Mouse (Mus musculus): Measurements from ENCODE around the gene Olfr229.

DNA sequence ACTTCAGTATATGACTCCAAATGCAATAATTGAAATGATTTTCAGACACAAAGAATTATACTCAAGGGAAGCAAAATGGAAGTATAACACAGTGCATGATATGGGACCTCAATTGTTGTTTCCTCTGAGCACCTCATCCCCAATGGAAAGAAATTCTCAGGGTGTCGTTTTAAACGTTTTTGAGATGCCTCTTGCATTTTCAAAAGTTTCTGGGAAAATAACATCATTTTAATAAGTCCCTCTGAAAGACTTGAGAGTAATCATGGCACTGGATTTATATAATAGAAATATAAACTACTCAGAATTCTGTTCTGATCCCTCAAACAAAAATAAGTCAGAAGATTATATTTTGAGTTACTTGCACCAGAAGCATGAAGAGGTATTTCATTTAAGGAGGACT lies 41.0 kb upstream of the Olfr229 start, which contains the start of gene Olfr972:
- TF ChIP-seq POLR2A (IDR thresholded peaks at IDR 0.05; ENCODE audit: borderline replicate concordance, low read depth, low read length) (no peak), CTCF (IDR thresholded peaks at IDR 0.05; ENCODE audit: low read depth, low read length) (no peak)

Measured in bone marrow macrophage, adult 2 months (primary cell).